Mouse (Mus musculus): ENCODE data around the gene Olfr894. TPM values are rescaled to one million over a fixed set of nuclear protein-coding genes. Genes with fewer than 3 reads are reported as not detected.
"Not testable (repeated sequence)": the region's sequence is repeated elsewhere in the genome, so short reads cannot be mapped to it uniquely, and the experiment has no call there.

Olfr894 gene
- total RNA-seq (2021) = not detected
- long read RNA-seq, experiment 1 = 0 reads
- long read RNA-seq, experiment 2 = 0 reads

DNA sequence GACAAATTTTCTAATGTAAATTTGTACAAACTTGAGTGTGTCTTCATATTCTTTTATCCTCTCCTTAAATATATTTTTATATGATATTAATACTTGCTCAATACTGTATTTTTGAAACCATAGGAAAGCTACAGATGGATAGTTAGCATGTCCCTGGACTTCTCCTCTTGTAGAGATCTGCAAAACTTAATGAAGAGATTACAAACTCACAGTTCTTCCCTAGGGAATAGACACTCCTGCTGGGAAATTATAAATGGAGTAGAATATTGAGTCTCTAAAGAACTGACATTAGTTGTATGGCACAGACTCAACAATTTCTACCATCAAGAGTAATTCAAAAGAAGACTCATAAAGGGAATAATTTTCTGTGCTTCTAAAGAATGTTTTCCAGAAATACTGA is at the start of gene Olfr894:
Gene Olfr894, plus strand, starts transcription at position 301 of the 400 bp plus-strand sequence.
- no peak for DNase-seq
- intact Hi-C loops (cut with DNase I) = no loop called here

- intact Hi-C loops (cut with DNase I); DNase-seq: not testable (repeated sequence)
These were observed 49.5 kb upstream of the Olfr894 start for GRCm38 (mm10) chr9:38168341-38168740.

GRCm38 (mm10) chr9:38180721-38181120 is 37.1 kb upstream of the Olfr894 start, which contains the start of gene Olfr891:
Gene Olfr891 (minus strand): TSS chr9:38180821.
- no peak for DNase-seq
- intact Hi-C loops (cut with DNase I) = no loop called here

- intact Hi-C loops (cut with DNase I) = no loop called here
- DNase-seq = no peak
These were observed 9.8 kb upstream of the Olfr894 start, which contains the start of gene Olfr893 for GRCm38 (mm10) chr9:38208065-38208464. Gene Olfr893 (plus strand): TSS chr9:38208365.

DNA sequence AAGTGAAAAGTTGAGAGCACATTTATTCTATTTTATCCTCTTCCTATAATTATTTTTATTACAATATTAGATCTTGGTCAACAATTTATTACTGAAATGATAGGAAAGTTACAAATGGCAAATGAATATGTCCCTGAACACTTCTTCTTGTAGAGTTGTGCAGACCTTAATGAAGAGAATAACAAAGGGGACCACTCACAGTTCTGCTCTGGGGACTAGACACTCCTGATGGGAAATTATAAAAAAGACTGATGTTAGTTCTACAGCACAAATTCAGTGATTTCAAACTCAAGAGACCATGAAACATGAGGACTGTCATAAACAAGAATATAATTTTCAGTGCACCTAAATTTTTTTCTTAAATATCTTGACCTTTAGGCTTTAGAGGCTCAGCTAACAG is 34.6 kb downstream of the Olfr894 start, which contains the start of gene Olfr143:
Gene Olfr143, plus strand, starts transcription at position 301 of the 400 bp plus-strand sequence.
- no peak for DNase-seq
- intact Hi-C loops (cut with DNase I) = no loop called here

DNA sequence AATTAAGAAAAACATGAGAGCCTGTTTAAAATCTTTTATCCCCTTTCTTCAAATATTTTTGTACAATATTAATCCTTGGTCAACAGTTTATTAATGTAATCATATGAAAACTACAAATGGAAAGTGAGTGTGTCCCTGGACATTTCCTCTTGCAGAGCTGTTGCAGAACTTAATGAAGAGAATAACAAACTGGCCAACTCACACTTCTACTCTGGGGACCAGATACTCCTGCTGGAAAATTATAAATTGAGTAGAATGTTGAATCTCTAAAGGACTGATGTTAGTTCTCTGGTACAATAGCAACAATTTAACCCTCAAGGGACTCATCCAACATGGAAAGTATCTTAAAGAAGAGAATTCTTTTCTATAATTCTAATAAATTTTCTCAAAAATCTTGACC is 49.7 kb downstream of the Olfr894 start, which contains the start of gene Olfr895:
Gene Olfr895, plus strand, starts transcription at position 301 of the 400 bp plus-strand sequence.
- no peak for DNase-seq
- intact Hi-C loops (cut with DNase I) = no loop called here

Other genes starting within 250 kb of the Olfr894 start
- not detected for gene Olfr881, start 226.2 kb upstream of the Olfr894 start, total RNA-seq (2021)
- gene Olfr883, start 192.2 kb upstream of the Olfr894 start, total RNA-seq (2021) = not detected
- gene Olfr884, start 171.5 kb upstream of the Olfr894 start, total RNA-seq (2021) = not detected
- gene Olfr885, start 156.7 kb upstream of the Olfr894 start, total RNA-seq (2021) = not detected
- not detected for gene Olfr887, start 134.0 kb upstream of the Olfr894 start, total RNA-seq (2021)
- not detected for gene Olfr888, start 109.9 kb upstream of the Olfr894 start, total RNA-seq (2021)
- gene Olfr889, start 102.9 kb upstream of the Olfr894 start, total RNA-seq (2021) = not detected
- gene Olfr890, start 75.5 kb upstream of the Olfr894 start, total RNA-seq (2021) = not detected
- gene Olfr891, start 37.2 kb upstream of the Olfr894 start, total RNA-seq (2021) = not detected
- not detected for gene Olfr893, start 9.7 kb upstream of the Olfr894 start, total RNA-seq (2021)
- not detected for gene Olfr143, start 34.7 kb downstream of the Olfr894 start, total RNA-seq (2021)
- gene Olfr895, start 49.8 kb downstream of the Olfr894 start, total RNA-seq (2021) = not detected
- gene Olfr896-ps1, start 73.1 kb downstream of the Olfr894 start, total RNA-seq (2021) = not detected
- not detected for gene Olfr25, start 111.0 kb downstream of the Olfr894 start, total RNA-seq (2021)
- gene Olfr898, start 130.4 kb downstream of the Olfr894 start, total RNA-seq (2021) = not detected
- gene Olfr250, start 148.8 kb downstream of the Olfr894 start, total RNA-seq (2021) = not detected
- not detected for gene Olfr251, start 159.0 kb downstream of the Olfr894 start, total RNA-seq (2021)
- not detected for gene Olfr147, start 183.6 kb downstream of the Olfr894 start, total RNA-seq (2021)
- not detected for gene Olfr901, start 211.4 kb downstream of the Olfr894 start, total RNA-seq (2021)
- not detected for gene Olfr902, start 229.6 kb downstream of the Olfr894 start, total RNA-seq (2021)
- not detected for gene Olfr904, start 245.1 kb downstream of the Olfr894 start, total RNA-seq (2021)